Mouse (Mus musculus) gonadal fat pad, adult 2 months (tissue): ENCODE data around the gene Klhl22. TPM values are rescaled to one million over a fixed set of nuclear protein-coding genes. Genes with fewer than 3 reads are reported as not detected.

Experiments used
- DNase-seq: peaks from one replicate; pipeline ENCODE4 v3.0.0-alpha.2; 2012; ENCODE audit warnings: low read depth
- polyA plus RNA-seq: library from polyadenylated mRNA; depleted of rRNA; stranded (reverse); fragments of >200 nt; gene quantifications from 2 replicates; pipeline ENCODE4 v1.2.3, GENCODE M21; 2012

The Klhl22 gene
- polyA plus RNA-seq, 1 experiment: 56.7 TPM

GRCm38 (mm10) chr16:17757756-17758155 is 1.7 kb upstream of the Klhl22 start:
- DNase-seq: no peak

- no peak for DNase-seq
These were observed 516 bp upstream of the Klhl22 start for GRCm38 (mm10) chr16:17758902-17759301.

GRCm38 (mm10) chr16:17759813-17760321 is 449 bp downstream of the Klhl22 start:
- DNase-seq: no peak

- no peak for DNase-seq
These were observed 1.2 kb downstream of the Klhl22 start for GRCm38 (mm10) chr16:17760657-17761056.

- DNase-seq: no peak
These were observed 1.7 kb downstream of the Klhl22 start for GRCm38 (mm10) chr16:17761074-17761473.

- no peak for DNase-seq
These were observed 4.7 kb downstream of the Klhl22 start for GRCm38 (mm10) chr16:17764108-17764511.

- no peak for DNase-seq
These were observed 9.4 kb downstream of the Klhl22 start for GRCm38 (mm10) chr16:17768834-17769233.

GRCm38 (mm10) chr16:17771117-17771865 is 11.9 kb downstream of the Klhl22 start:
- DNase-seq: no peak

GRCm38 (mm10) chr16:17776828-17777227 is 17.4 kb downstream of the Klhl22 start:
- no peak for DNase-seq

- DNase-seq: no peak
These were observed 18.8 kb downstream of the Klhl22 start for GRCm38 (mm10) chr16:17778223-17778622.

GRCm38 (mm10) chr16:17779692-17780091 is 20.3 kb downstream of the Klhl22 start:
- DNase-seq: no peak

GRCm38 (mm10) chr16:17785337-17785736 is 25.9 kb downstream of the Klhl22 start:
- no peak for DNase-seq

- no peak for DNase-seq
These were observed 33.3 kb downstream of the Klhl22 start for GRCm38 (mm10) chr16:17792728-17793127.

- DNase-seq: no peak
These were observed 34.6 kb downstream of the Klhl22 start for GRCm38 (mm10) chr16:17794047-17794446.

- no peak for DNase-seq
These were observed 36.2 kb downstream of the Klhl22 start for GRCm38 (mm10) chr16:17795643-17796042.

- no peak for DNase-seq
These were observed 37.1 kb downstream of the Klhl22 start for GRCm38 (mm10) chr16:17796519-17796918.

GRCm38 (mm10) chr16:17796971-17797811 is 37.8 kb downstream of the Klhl22 start, which contains the start of gene Scarf2:
Gene Scarf2 (plus strand): TSS chr16:17797282.
- DNase-seq: no peak

- no peak for DNase-seq
These were observed 38.4 kb downstream of the Klhl22 start for GRCm38 (mm10) chr16:17797812-17798311.

- DNase-seq: no peak
These were observed 39.1 kb downstream of the Klhl22 start for GRCm38 (mm10) chr16:17798321-17799180.

- DNase-seq: no peak
These were observed 40.2 kb downstream of the Klhl22 start for GRCm38 (mm10) chr16:17799584-17799983.

- DNase-seq: no peak
These were observed 42.5 kb downstream of the Klhl22 start for GRCm38 (mm10) chr16:17801777-17802455.
